ENCODE assay signal across 9 mouse cellular contexts in genomic region chr7:29367166-29368003, GRCm38 (mm10).
A peak's percentile ranks its signal among the peaks of the same experiment; 100 is the strongest.
DNase-seq lines count a peak whose midpoint lies in the region; ATAC-seq lines count a peak whose summit lies in the region.
"Had no signal": no experiment of that assay in that cellular context is flagged by ENCODE, and none has a peak within 500 bp of the region (broad histone marks: within the 10 kb centered on the region; RNA-seq: fewer than 3 reads in every experiment).

No protein-coding gene starts in this region.

- peak; percentile 93 for ATAC-seq in forebrain, embryonic 13.5 days

- no peaks in the 10 kb centered on the region for H3K9me3 ChIP-seq in forebrain, embryonic 13.5 days (replicated peaks)
- H3K9me3 ChIP-seq: lung, embryonic 15.5 days had no signal

- 76% methylated on average over 13 of the region's 13 CpGs for WGBS in forebrain, embryonic 13.5 days

- H3K9ac ChIP-seq in forebrain, embryonic 13.5 days, result peak overlapping the region; percentile 51; the same call in 1 of the 2 replicates
- H3K9ac ChIP-seq: lung, embryonic 15.5 days had no signal

- peaks cover 29% of the 10 kb centered on the region for H3K36me3 ChIP-seq in forebrain, embryonic 13.5 days (ENCODE audit: poor library complexity, severe bottlenecking)

- intact Hi-C loops in heart, postnatal 36 days (cut with DNase I), result no loop called here

- no peaks in the 10 kb centered on the region for H3K27me3 ChIP-seq in forebrain, embryonic 13.5 days
- H3K27me3 ChIP-seq: lung, embryonic 15.5 days had no signal

- no peak overlapping the region; the same call in 1 of the 2 replicates for H3K4me2 ChIP-seq in forebrain, embryonic 13.5 days
- H3K4me2 ChIP-seq: lung, embryonic 15.5 days had no signal

- peaks cover 13% of the 10 kb centered on the region for H3K4me1 ChIP-seq in forebrain, embryonic 13.5 days
- H3K4me1 ChIP-seq: lung, embryonic 15.5 days had no signal

- DNase-seq in thymus, postnatal 0 days (ENCODE audit: low spot score), result peak; percentile 72
- DNase-seq in thymus, adult 18-20 months, result no peak
- peak; percentile 23 for DNase-seq in mesoderm, embryonic 11.5 days (ENCODE audit: low read depth, low spot score)
- peak; percentile 46 for DNase-seq in thymus, postnatal 4 days
- DNase-seq in heart, postnatal 36 days, result no peak
- DNase-seq in adrenal gland, postnatal 25 days, result no peak
- no peak for DNase-seq in heart, adult 9 months (ENCODE audit: low spot score in 2 of 2)

- no peak overlapping the region for H3K4me3 ChIP-seq in forebrain, embryonic 13.5 days
- H3K4me3 ChIP-seq: lung, embryonic 15.5 days had no signal

- peak overlapping the region; percentile 72 for H3K27ac ChIP-seq in forebrain, embryonic 13.5 days
- H3K27ac ChIP-seq: lung, embryonic 15.5 days had no signal

Comparison
In these comparisons a context has a peak if more than half of its experiments do, and no peak if none do; other contexts are left out.
1. DNase-seq: peak in thymus, postnatal 0 days (single experiment), mesoderm, embryonic 11.5 days (single experiment) and thymus, postnatal 4 days (single experiment); none in thymus, adult 18-20 months (0 of 2), heart, postnatal 36 days (0 of 2), adrenal gland, postnatal 25 days (single experiment) and heart, adult 9 months (0 of 2).